Mouse (Mus musculus): ENCODE results near the gene AI854703. TPM values are rescaled to one million over a fixed set of nuclear protein-coding genes. Genes with fewer than 3 reads are reported as not detected.

Gene AI854703
- 0.12 and 0.35 TPM in 2 replicates for total RNA-seq (2017)

GRCm38 (mm10) chr6:48626464-48626863 is at the start of gene AI854703:
Gene AI854703, plus strand, starts transcription at chr6:48626764.
- ATAC-seq (ENCODE audit: extremely low read depth, insufficient number of reproducible peaks, low FRiP score, poor library complexity, severe bottlenecking) = no peak

GRCm38 (mm10) chr6:48578736-48579135 is 47.8 kb upstream of the AI854703 start:
- no peak for ATAC-seq (ENCODE audit: extremely low read depth, insufficient number of reproducible peaks, low FRiP score, poor library complexity, severe bottlenecking)

GRCm38 (mm10) chr6:48579215-48579648 is 47.3 kb upstream of the AI854703 start:
- no peak for ATAC-seq (ENCODE audit: extremely low read depth, insufficient number of reproducible peaks, low FRiP score, poor library complexity, severe bottlenecking)

- no peak for ATAC-seq (ENCODE audit: extremely low read depth, insufficient number of reproducible peaks, low FRiP score, poor library complexity, severe bottlenecking)
Measured at GRCm38 (mm10) chr6:48581257-48581656, 45.3 kb upstream of the AI854703 start.

GRCm38 (mm10) chr6:48582037-48582436 is 44.5 kb upstream of the AI854703 start:
- ATAC-seq (ENCODE audit: extremely low read depth, insufficient number of reproducible peaks, low FRiP score, poor library complexity, severe bottlenecking) = 0 out of 2 replicates have a peak, but pooled peaks have one; percentile 48

- no peak for ATAC-seq (ENCODE audit: extremely low read depth, insufficient number of reproducible peaks, low FRiP score, poor library complexity, severe bottlenecking)
Measured at GRCm38 (mm10) chr6:48589194-48589750, 37.3 kb upstream of the AI854703 start, which contains the start of gene Gm45021. Gene Gm45021, plus strand, starts transcription at chr6:48589610.

- no peak for ATAC-seq (ENCODE audit: extremely low read depth, insufficient number of reproducible peaks, low FRiP score, poor library complexity, severe bottlenecking)
Measured at GRCm38 (mm10) chr6:48591221-48591845, 35.2 kb upstream of the AI854703 start.

- no peak for ATAC-seq (ENCODE audit: extremely low read depth, insufficient number of reproducible peaks, low FRiP score, poor library complexity, severe bottlenecking)
Measured at GRCm38 (mm10) chr6:48591871-48592270, 34.7 kb upstream of the AI854703 start.

GRCm38 (mm10) chr6:48593158-48594042 is 33.2 kb upstream of the AI854703 start, which contains the start of the genes Repin1 and Gm44965:
Gene Repin1, plus strand, starts transcription at chr6:48593883.
Gene Gm44965, plus strand, starts transcription at chr6:48593941.
- peak; percentile 21; the same call in 1 of the 2 replicates for ATAC-seq (ENCODE audit: extremely low read depth, insufficient number of reproducible peaks, low FRiP score, poor library complexity, severe bottlenecking)

- ATAC-seq (ENCODE audit: extremely low read depth, insufficient number of reproducible peaks, low FRiP score, poor library complexity, severe bottlenecking) = no peak
Measured at GRCm38 (mm10) chr6:48594043-48594738, 32.4 kb upstream of the AI854703 start.

GRCm38 (mm10) chr6:48595278-48595677 is 31.3 kb upstream of the AI854703 start:
- no peak for ATAC-seq (ENCODE audit: extremely low read depth, insufficient number of reproducible peaks, low FRiP score, poor library complexity, severe bottlenecking)

- no peak for ATAC-seq (ENCODE audit: extremely low read depth, insufficient number of reproducible peaks, low FRiP score, poor library complexity, severe bottlenecking)
Measured at GRCm38 (mm10) chr6:48596545-48597232, 29.9 kb upstream of the AI854703 start.

- no peak for ATAC-seq (ENCODE audit: extremely low read depth, insufficient number of reproducible peaks, low FRiP score, poor library complexity, severe bottlenecking)
Measured at GRCm38 (mm10) chr6:48597233-48597625, 29.3 kb upstream of the AI854703 start.

- no peak for ATAC-seq (ENCODE audit: extremely low read depth, insufficient number of reproducible peaks, low FRiP score, poor library complexity, severe bottlenecking)
Measured at GRCm38 (mm10) chr6:48600594-48600993, 26.0 kb upstream of the AI854703 start.

- peak; percentile 98 for ATAC-seq (ENCODE audit: extremely low read depth, insufficient number of reproducible peaks, low FRiP score, poor library complexity, severe bottlenecking)
Measured at GRCm38 (mm10) chr6:48601271-48602079, 25.1 kb upstream of the AI854703 start, which contains the start of gene Zfp775. Gene Zfp775, plus strand, starts transcription at chr6:48602063.

GRCm38 (mm10) chr6:48602080-48602741 is 24.4 kb upstream of the AI854703 start:
- peak; percentile 2; the same call in 1 of the 2 replicates for ATAC-seq (ENCODE audit: extremely low read depth, insufficient number of reproducible peaks, low FRiP score, poor library complexity, severe bottlenecking)

GRCm38 (mm10) chr6:48608124-48608523 is 18.4 kb upstream of the AI854703 start:
- no peak for ATAC-seq (ENCODE audit: extremely low read depth, insufficient number of reproducible peaks, low FRiP score, poor library complexity, severe bottlenecking)

Measured in neutrophil, adult 5-6 weeks (primary cell).